Mouse (Mus musculus) C2C12 (cell line): ENCODE measurements around the gene Tesk2.

ENCODE experiments used
- CEBPB ChIP-seq: IDR thresholded peaks from one replicate; pipeline ENCODE4 v1.6.1; 2011; ENCODE audit warnings: low read depth, mild to moderate bottlenecking, control low read depth, moderate library complexity
- CTCF ChIP-seq: IDR thresholded peaks from one replicate; pipeline ENCODE4 v1.5.1; 2011; ENCODE audit not compliant: control insufficient read depth, insufficient read depth, insufficient read length
- FOSL1 ChIP-seq: IDR thresholded peaks from one replicate; pipeline ENCODE4 v1.8.0; 2011; ENCODE audit warnings: mild to moderate bottlenecking, low read length; ENCODE audit not compliant: poor library complexity, insufficient read depth, severe bottlenecking
- MAX ChIP-seq: IDR thresholded peaks from one replicate; pipeline ENCODE4 v1.6.1; 2011; ENCODE audit warnings: mild to moderate bottlenecking, control low read depth
- MYOD1 ChIP-seq: IDR thresholded peaks from one replicate; pipeline ENCODE4 v1.6.1; 2011; ENCODE audit warnings: low read depth; ENCODE audit not compliant: control insufficient read depth, insufficient read length
- MYOG ChIP-seq: IDR thresholded peaks from one replicate; pipeline ENCODE4 v1.6.1; 2011; ENCODE audit not compliant: control insufficient read depth, insufficient read length; ENCODE audit errors: extremely low read depth
- USF1 ChIP-seq: IDR thresholded peaks from one replicate; pipeline ENCODE4 v1.6.1; 2011; ENCODE audit warnings: low read depth, mild to moderate bottlenecking, control low read depth, moderate library complexity

GRCm38 (mm10) chr4:116677808-116678207 is 42.9 kb upstream of the Tesk2 start:
- TF ChIP-seq CTCF = no peak
- no peak for TF ChIP-seq MAX
- no peak for TF ChIP-seq FOSL1
- no peak for TF ChIP-seq MYOG
- no peak for TF ChIP-seq MYOD1
- no peak for TF ChIP-seq CEBPB
- no peak for TF ChIP-seq USF1
